Mouse (Mus musculus) kidney, adult 2 months (tissue): ENCODE data around the gene Tmem50b. TPM values are rescaled to one million over a fixed set of nuclear protein-coding genes. Genes with fewer than 3 reads are reported as not detected.

Experiments
- DNase-seq: peaks from one replicate; pipeline ENCODE4 v3.0.0; 2021
- H3K27ac ChIP-seq: fragments of 200-500 bp; 2 replicates; pipeline ENCODE4 v1.5.1; 2012; ENCODE audit warnings: low read depth, low read length, control low read depth, inconsistent platforms; ENCODE audit not compliant: insufficient read depth
- H3K27me3 ChIP-seq: fragments of 200-500 bp; replicated peaks from 2 replicates; pipeline ENCODE4 v1.6.1; 2012; ENCODE audit warnings: mild to moderate bottlenecking, moderate library complexity, low read length, inconsistent platforms; ENCODE audit not compliant: control insufficient read depth, insufficient read depth
- H3K36me3 ChIP-seq: fragments of 200-500 bp; 2 replicates; pipeline ENCODE4 v1.6.1; 2012; ENCODE audit warnings: mild to moderate bottlenecking, moderate library complexity, low read length, inconsistent platforms; ENCODE audit not compliant: control insufficient read depth, insufficient read depth
- H3K4me1 ChIP-seq: fragments of 200-500 bp; 2 replicates; pipeline ENCODE4 v1.6.1; 2011; ENCODE audit warnings: low read length; ENCODE audit not compliant: control insufficient read depth, insufficient read depth
- H3K4me3 ChIP-seq: fragments of 200-500 bp; 2 replicates; pipeline ENCODE4 v1.5.1; 2011; ENCODE audit warnings: mild to moderate bottlenecking, low read depth, low read length, control low read depth; ENCODE audit not compliant: insufficient read depth
- CTCF ChIP-seq: fragments of 200-500 bp; conservative IDR thresholded peaks from 2 replicates; pipeline ENCODE4 v1.5.1; 2011; ENCODE audit warnings: low read depth, mild to moderate bottlenecking, control low read depth, low read length, moderate library complexity, mixed read lengths; ENCODE audit not compliant: insufficient read depth, insufficient read length
- POLR2A ChIP-seq: fragments of 200-500 bp; IDR thresholded peaks from one replicate; pipeline ENCODE4 v1.6.1; 2011; ENCODE audit warnings: low read depth, low read length, control low read depth
- WGBS: fragments of 180-500 bp; shearing (Covaris S2); methylation state at CpG from one replicate; pipeline ENCODE4 v1.1.7; 2018; 5-methylcytosine and 5-hydroxymethylcytosine counted together
- polyA plus RNA-seq: library from polyadenylated mRNA; depleted of rRNA; stranded (reverse); fragments of >200 nt; gene quantifications from 2 replicates; pipeline ENCODE4 v1.2.3, GENCODE M21; 2012; rRNA removed

Tmem50b gene
- polyA plus RNA-seq, 1 experiment, result 40.7 TPM

GRCm38 (mm10) chr16:91528578-91528977, 69.0 kb downstream of the Tmem50b start:
- DNase-seq, result no peak
- no peak overlapping the region for H3K4me3 ChIP-seq
- no peaks in the 10 kb centered on the region for H3K36me3 ChIP-seq
- TF ChIP-seq POLR2A (no peak), CTCF (no peak; the same call in 1 of the 2 replicates)
- no peaks in the 10 kb centered on the region for H3K27me3 ChIP-seq
- H3K4me1 ChIP-seq, result no peaks in the 10 kb centered on the region
- H3K27ac ChIP-seq, result no peak overlapping the region
- WGBS, result 77% methylated on average over 9 of the region's 9 CpGs

DNA sequence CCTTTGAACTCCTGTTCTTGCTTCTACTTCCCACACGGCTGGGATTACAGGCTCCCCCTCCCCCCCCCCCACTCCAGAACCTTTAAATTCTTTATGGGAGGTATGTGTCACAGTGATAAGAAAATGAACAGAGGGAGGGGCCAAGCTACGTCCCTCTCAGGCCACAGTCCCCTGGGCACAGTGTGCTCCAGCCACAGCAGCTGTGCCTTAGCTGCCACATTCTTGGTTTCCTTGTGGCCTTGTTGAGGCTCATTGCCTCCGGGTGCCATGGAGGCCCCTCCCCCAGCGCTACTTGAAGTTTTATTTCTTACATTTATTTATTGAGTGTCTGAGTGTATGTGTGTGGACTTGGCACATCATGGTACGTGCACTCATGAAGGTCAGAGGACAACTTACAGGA, 70.1 kb downstream of the Tmem50b start:
- Histone ChIP-seq H3K4me1 (no peaks in the 10 kb centered on the region), H3K27me3 (no peaks in the 10 kb centered on the region), H3K4me3 (no peak overlapping the region), H3K36me3 (no peaks in the 10 kb centered on the region), H3K27ac (no peak overlapping the region)
- TF ChIP-seq CTCF (no peak), POLR2A (no peak)
- 34% methylated on average over 5 of the region's 5 CpGs for WGBS
- DNase-seq, result no peak

DNA sequence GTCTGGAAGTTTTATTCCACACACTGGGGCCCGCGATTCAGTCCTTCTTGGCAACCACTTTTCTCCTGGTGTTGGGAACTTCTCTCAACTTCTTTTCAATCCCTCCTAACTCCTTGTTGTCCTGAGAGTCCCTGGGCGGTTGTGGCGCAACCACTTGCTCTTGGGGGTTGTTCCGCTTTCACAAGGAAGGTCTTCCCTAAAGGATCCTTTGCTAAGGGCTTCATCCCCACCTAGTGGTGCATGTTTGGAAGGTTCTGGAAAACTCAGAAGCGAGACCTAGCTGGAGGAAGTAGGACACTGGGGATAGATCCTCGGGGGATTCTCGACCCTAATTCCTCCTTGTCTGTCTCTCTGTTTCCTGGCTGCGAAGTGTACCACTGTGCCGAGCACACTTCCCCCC, 70.5 kb downstream of the Tmem50b start:
- H3K4me3 ChIP-seq, result no peak overlapping the region
- H3K4me1 ChIP-seq, result no peaks in the 10 kb centered on the region
- peak; percentile 33 for TF ChIP-seq CTCF
- no peak for TF ChIP-seq POLR2A
- peak; percentile 55 for DNase-seq
- H3K27me3 ChIP-seq, result no peaks in the 10 kb centered on the region
- WGBS, result 60% methylated on average over 10 of the region's 10 CpGs
- H3K36me3 ChIP-seq, result no peaks in the 10 kb centered on the region
- no peak overlapping the region for H3K27ac ChIP-seq

DNA sequence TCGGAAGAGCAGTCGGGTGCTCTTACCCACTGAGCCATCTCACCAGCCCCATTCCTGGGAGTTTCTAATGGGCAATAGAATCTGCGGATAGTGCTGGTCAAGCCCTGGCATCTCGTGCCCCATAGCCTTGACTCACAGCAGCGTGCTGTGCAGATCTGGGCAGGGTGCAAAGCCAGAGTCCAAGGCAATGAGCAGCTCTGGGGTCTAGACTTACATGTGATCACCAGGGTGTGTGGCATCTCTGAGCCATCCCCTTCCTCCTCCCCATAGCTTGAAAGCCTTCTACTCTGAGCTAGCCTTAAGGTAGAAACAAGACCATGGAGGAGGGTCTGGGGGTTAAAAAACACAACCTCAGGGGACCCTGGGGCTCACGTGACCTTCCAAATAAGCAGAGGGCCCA, 71.3 kb downstream of the Tmem50b start:
- TF ChIP-seq CTCF (no peak), POLR2A (no peak)
- 94% methylated on average over 6 of the region's 6 CpGs for WGBS
- H3K27me3 ChIP-seq, result no peaks in the 10 kb centered on the region
- no peaks in the 10 kb centered on the region for H3K36me3 ChIP-seq
- no peaks in the 10 kb centered on the region for H3K4me1 ChIP-seq
- no peak overlapping the region for H3K27ac ChIP-seq
- H3K4me3 ChIP-seq, result no peak overlapping the region
- no peak for DNase-seq

Other genes starting within 250 kb of the Tmem50b start
- gene Ifnar2, start 225.0 kb downstream of the Tmem50b start, polyA plus RNA-seq, result 54.5 and 57.1 TPM in 2 replicates
- not detected in 2 replicates for gene Gm21970, start 206.1 kb downstream of the Tmem50b start, polyA plus RNA-seq
- 65.8 and 66.0 TPM in 2 replicates for gene Il10rb, start 191.6 kb downstream of the Tmem50b start, polyA plus RNA-seq
- gene Ifnar1, start 112.6 kb downstream of the Tmem50b start, polyA plus RNA-seq, result 20.8 and 22.2 TPM in 2 replicates
- gene Ifngr2, start 50.7 kb downstream of the Tmem50b start, polyA plus RNA-seq, result 15.1 and 17.7 TPM in 2 replicates
- gene Dnajc28, start 21.2 kb upstream of the Tmem50b start, polyA plus RNA-seq, result 3.9 and 5.9 TPM in 2 replicates
- 30.3 and 39.4 TPM in 2 replicates for gene Gart, start 49.2 kb upstream of the Tmem50b start, polyA plus RNA-seq
- 78.0 and 81.9 TPM in 2 replicates for gene Son, start 49.7 kb upstream of the Tmem50b start, polyA plus RNA-seq
- 2.3 and 2.5 TPM in 2 replicates for gene Donson, start 91.0 kb upstream of the Tmem50b start, polyA plus RNA-seq
- 29.5 and 31.1 TPM in 2 replicates for gene Cryzl1, start 131.2 kb upstream of the Tmem50b start, polyA plus RNA-seq
- 20.5 and 22.9 TPM in 2 replicates for gene Itsn1, start 131.5 kb upstream of the Tmem50b start, polyA plus RNA-seq